Mouse (Mus musculus) mammary gland, adult 2 months (tissue): ENCODE measurements around the gene Dst. TPM values are rescaled to one million over a fixed set of nuclear protein-coding genes. Genes with fewer than 3 reads are reported as not detected.

Experiments
- polyA plus RNA-seq: library from polyadenylated mRNA; depleted of rRNA; stranded (reverse); fragments of >200 nt; gene quantifications from 2 replicates; pipeline ENCODE4 v1.2.3, GENCODE M21; 2012; ENCODE audit warnings: low replicate concordance; rRNA removed

Gene Dst
- polyA plus RNA-seq = 38.6 and 38.9 TPM in 2 replicates

GRCm38 (mm10) chr1:33908191-33908962, at the start of gene Dst:
Gene Dst, plus strand, starts transcription at chr1:33908225.

DNA sequence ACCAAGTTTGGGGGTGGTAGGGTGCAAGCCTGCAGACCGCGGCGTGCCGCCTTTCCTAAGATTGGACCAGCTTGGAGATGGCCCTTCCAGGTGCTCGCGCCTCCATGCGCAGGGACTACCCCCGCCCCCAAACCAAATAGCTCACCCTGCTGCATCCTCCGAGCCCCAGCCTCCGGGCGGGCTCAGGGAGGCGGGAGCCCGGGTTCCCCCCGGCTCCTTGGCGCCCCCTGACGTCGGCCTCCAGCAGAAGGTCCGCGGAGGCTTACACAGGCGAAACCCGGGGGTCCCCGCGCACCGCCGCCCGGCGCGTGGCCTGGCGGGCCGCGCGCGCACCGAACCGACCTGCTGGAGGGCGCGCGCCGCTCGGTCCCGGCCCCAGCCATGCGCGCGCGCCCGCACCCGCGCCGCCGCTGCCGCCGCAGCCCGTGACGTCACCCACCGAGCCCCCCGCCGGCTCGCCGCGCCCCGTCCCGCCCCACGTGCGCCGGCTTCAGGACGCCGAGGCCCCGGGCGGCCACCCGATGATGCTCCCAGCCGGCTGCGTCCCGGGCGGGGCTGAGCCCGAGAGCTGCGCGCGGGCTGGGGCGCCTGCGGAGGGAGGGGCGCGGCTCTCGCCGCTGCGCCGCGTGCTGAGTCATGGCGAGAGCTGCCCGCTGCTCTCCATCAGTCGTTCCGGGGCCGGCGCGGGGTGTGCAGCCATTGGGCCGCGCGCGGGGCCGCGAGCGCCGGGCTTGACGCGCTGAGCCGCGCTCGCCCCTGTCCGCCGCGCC, 419 bp upstream of the Dst start, which contains the start of gene Bend6:
TSS of gene Bend6 (minus strand) at position 396 of the 770 bp plus-strand sequence.

Other genes starting within 250 kb of the Dst start
- 2.3 and 4.4 TPM in 2 replicates for gene Prim2, start 238.4 kb upstream of the Dst start, polyA plus RNA-seq
- gene Rab23, start 188.3 kb upstream of the Dst start, polyA plus RNA-seq = 6.1 and 10.2 TPM in 2 replicates
- gene Bag2, start 150.4 kb upstream of the Dst start, polyA plus RNA-seq = 13.1 and 20.1 TPM in 2 replicates
- 4.1 and 10.0 TPM in 2 replicates for gene Zfp451, start 93.6 kb upstream of the Dst start, polyA plus RNA-seq
- 0.29 and 0.86 TPM in 2 replicates for gene Bend6, start 409 bp upstream of the Dst start, polyA plus RNA-seq